Mouse (Mus musculus) midbrain, embryonic 12.5 days (tissue): ENCODE measurements around the gene Pde10a. TPM values are rescaled to one million over a fixed set of nuclear protein-coding genes. Genes with fewer than 3 reads are reported as not detected.

Source experiments
- ATAC-seq: fragments of 200-750 bp; cut with Nextera tagmentation; 2 replicates; pipeline ENCODE4 v1.8.0; 2017; ENCODE audit warnings: low read depth, moderate TSS enrichment, moderate library complexity; ENCODE audit not compliant: low FRiP score
- H3K27ac ChIP-seq: fragments of 300-500 bp; sonication (generic); replicated peaks from 2 replicates; pipeline ENCODE4 v1.5.1; 2016; ENCODE audit warnings: mild to moderate bottlenecking
- H3K27me3 ChIP-seq: fragments of 300-500 bp; sonication (generic); 2 replicates; pipeline ENCODE4 v1.6.1; 2016; ENCODE audit warnings: mild to moderate bottlenecking
- H3K36me3 ChIP-seq: fragments of 300-500 bp; sonication (generic); 2 replicates; pipeline ENCODE4 v1.6.1; 2016
- H3K4me1 ChIP-seq: fragments of 300-500 bp; sonication (generic); 2 replicates; pipeline ENCODE4 v1.6.1; 2016
- H3K4me2 ChIP-seq: fragments of 300-500 bp; sonication (generic); replicated peaks from 2 replicates; pipeline ENCODE4 v1.6.1; 2016; ENCODE audit warnings: mild to moderate bottlenecking, moderate library complexity
- H3K4me3 ChIP-seq: fragments of 300-500 bp; sonication (generic); 2 replicates; pipeline ENCODE4 v1.5.1; 2016; ENCODE audit warnings: mild to moderate bottlenecking
- H3K9ac ChIP-seq: fragments of 300-500 bp; sonication (generic); replicated peaks from 2 replicates; pipeline ENCODE4 v1.6.1; 2016; ENCODE audit warnings: mild to moderate bottlenecking, moderate library complexity
- H3K9me3 ChIP-seq: fragments of 300-500 bp; sonication (generic); 2 replicates; pipeline ENCODE4 v1.6.1; 2016; ENCODE audit warnings: mild to moderate bottlenecking
- WGBS: fragments of 180-500 bp; shearing (Covaris S2); methylation state at CpG from one replicate; pipeline ENCODE4 v1.1.7; 2016; 5-methylcytosine and 5-hydroxymethylcytosine counted together
- polyA plus RNA-seq: library from polyadenylated mRNA; unstranded; fragments of >200 nt; fragmentation: Nextera tagmentation; extraction: Ambion mirVana; gene quantifications from 2 replicates; pipeline ENCODE4 v1.2.1, GENCODE M21; 2016

Gene Pde10a
- polyA plus RNA-seq, 1 experiment from 2014 or later, result 9.9 TPM

DNA sequence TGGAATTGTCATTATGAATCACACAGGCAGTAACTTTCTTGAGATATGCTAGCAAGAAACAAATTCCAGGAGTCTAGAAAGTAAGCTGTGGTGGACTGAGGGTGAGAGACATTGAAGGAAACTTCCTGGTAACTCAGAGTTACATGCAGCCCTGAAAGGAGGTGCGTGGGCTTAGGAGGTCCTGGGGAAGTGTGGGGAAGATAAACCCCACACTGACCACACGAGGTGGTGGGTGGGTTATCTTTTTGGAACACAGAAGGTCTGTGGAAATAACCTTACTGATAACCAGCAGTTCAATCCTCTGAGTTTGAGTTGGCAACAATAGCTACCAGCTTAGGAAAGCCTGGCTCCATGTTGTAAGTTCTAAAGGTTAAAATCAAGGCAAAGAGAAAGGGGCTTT lies 272.5 kb downstream of the Pde10a start:
- H3K9ac ChIP-seq, result no peak overlapping the region
- no peaks in the 10 kb centered on the region for H3K36me3 ChIP-seq
- no peak for ATAC-seq
- no peak overlapping the region for H3K27ac ChIP-seq
- H3K4me2 ChIP-seq, result no peak overlapping the region
- peaks cover 41% of the 10 kb centered on the region for H3K27me3 ChIP-seq
- H3K4me3 ChIP-seq, result no peak overlapping the region
- H3K9me3 ChIP-seq, result no peaks in the 10 kb centered on the region
- WGBS, result 19% methylated on average over 2 of the region's 2 CpGs
- peaks cover 14% of the 10 kb centered on the region for H3K4me1 ChIP-seq

DNA sequence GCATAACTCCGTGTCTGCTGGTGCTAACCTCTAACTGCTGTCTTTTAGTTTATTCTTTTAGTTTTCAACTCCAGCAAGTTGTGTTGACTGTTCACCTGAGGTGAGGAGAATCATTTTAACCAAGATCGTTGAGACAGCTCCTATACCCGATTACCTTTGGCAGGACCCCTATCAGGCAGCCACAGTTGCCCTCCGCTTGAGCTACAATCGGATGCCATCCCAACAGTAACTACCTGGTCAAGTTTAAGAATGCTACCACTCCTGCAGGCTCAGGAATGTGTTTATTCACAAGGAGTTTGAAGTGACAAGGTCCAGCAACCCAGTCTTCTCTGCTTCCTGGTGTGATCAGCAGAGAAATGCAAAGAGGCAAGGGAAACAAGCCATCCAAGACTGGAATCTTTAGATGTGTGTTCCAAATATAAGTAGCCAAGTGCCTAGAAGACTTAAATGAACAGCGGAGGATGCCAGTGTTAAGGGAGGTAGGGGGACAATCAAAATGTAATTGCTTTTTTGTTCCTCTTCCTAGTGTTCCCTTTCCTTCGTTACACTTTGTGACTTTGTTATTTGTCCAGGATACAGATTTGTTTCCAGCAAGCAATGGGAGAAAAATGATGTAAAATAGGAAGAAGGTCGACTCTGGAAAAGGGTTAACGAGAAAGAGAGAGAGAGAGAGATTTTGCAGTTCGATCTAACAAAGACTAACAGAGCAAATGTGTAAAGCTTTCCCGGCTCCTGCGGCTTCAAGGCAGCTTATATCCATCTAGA lies 273.5 kb downstream of the Pde10a start:
- no peak for ATAC-seq
- Histone ChIP-seq H3K4me3 (no peak overlapping the region), H3K36me3 (no peaks in the 10 kb centered on the region), H3K4me1 (peaks cover 23% of the 10 kb centered on the region), H3K27ac (no peak overlapping the region), H3K4me2 (0 out of 2 replicates have a peak overlapping the region, but pooled peaks have one; percentile 75), H3K9ac (no peak overlapping the region), H3K27me3 (peaks cover 46% of the 10 kb centered on the region), H3K9me3 (no peaks in the 10 kb centered on the region)
- WGBS, result 4% methylated on average over 12 of the region's 12 CpGs

DNA sequence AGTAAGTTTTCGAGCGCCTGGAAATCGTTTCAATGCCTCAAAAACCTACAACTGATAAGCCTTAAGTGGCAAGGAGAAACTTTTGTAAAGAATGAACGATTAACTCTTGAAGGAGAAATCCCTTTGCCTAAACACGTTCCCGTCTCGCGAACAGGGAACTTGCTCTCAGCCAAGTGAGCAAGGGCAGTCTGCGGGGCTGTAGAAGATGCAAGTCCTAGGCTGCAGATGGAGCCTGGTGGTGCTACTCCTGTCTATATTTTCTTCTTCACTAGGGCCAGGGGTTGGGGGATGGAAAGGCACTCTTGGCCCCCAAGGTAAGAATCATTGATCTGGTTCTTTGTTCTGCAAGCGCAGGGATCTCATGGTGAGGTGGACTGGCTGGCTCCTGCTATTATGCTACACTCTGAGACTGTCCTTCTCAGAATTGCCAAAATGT lies 274.1 kb downstream of the Pde10a start:
- Histone ChIP-seq H3K27ac (no peak overlapping the region), H3K9ac (no peak overlapping the region), H3K36me3 (no peaks in the 10 kb centered on the region), H3K9me3 (no peaks in the 10 kb centered on the region), H3K4me2 (0 out of 2 replicates have a peak overlapping the region, but pooled peaks have one; percentile 75), H3K4me3 (no peak overlapping the region), H3K27me3 (peaks cover 52% of the 10 kb centered on the region), H3K4me1 (peaks cover 28% of the 10 kb centered on the region)
- under 1% methylated on average over 10 of the region's 10 CpGs for WGBS
- ATAC-seq, result no peak

DNA sequence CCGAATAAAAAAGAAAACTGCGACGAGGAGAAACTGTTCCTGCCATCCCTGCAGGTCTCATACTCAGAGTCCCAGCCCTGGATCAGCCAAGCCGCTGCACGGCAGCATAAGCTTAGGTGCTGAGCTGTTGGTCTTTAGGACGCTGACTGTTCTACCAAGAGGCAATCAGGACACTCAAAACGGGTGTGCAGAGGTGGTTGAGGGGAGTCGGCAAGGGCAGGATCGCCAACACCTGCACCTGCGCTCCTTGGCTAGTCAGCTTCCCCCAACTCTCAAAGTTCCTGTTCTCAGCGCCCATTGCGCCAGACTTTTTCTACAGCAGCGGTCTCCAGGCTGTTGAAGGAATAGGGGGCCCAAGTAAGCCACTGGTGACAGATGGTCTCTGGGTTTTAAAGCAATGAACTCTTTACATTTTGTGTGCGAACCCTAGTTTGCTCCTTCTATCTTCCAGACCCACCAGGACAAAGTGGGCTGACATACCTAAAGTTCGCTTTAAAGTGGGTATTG lies 274.8 kb downstream of the Pde10a start:
- no peak for ATAC-seq
- 0 out of 2 replicates have a peak overlapping the region, but pooled peaks have one; percentile 28 for H3K9ac ChIP-seq
- no peaks in the 10 kb centered on the region for H3K9me3 ChIP-seq
- H3K36me3 ChIP-seq, result no peaks in the 10 kb centered on the region
- peaks cover 34% of the 10 kb centered on the region for H3K4me1 ChIP-seq
- H3K27ac ChIP-seq, result no peak overlapping the region
- peak overlapping the region; percentile 72 for H3K4me3 ChIP-seq
- WGBS, result 2% methylated on average over 15 of the region's 15 CpGs
- H3K27me3 ChIP-seq, result peaks cover 54% of the 10 kb centered on the region
- H3K4me2 ChIP-seq, result peak overlapping the region; percentile 75

DNA sequence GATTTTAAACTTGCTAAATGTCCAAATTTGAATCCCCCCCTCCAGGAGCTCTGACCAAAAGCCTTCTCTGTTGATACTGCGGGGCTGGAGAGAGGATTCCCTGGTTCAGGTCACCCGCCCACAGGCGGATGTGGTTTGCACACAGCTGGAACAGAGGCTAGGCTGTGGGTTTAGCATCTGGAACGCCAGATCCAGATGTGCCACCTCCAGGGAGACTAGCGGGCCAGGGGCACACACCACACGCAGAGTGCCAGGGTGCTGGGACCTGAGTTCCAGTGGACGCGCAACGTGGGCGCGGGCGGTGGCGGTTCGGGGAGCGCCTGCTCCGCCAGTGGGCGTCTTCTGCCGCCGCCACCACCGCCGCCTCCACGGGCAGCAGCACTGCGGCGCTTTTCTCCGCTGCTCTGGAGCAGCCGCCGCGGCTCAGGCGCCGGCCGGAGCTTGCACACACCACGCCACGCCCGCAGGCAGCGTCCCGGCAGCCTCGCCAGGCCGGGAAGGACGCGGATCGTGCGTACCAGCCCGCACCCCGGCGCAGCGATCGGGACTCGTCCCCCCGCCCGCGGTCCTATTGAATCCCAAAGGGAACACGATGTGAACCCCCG lies 275.4 kb downstream of the Pde10a start:
- Histone ChIP-seq H3K27me3 (peaks cover 50% of the 10 kb centered on the region), H3K9ac (peak overlapping the region; percentile 89), H3K36me3 (no peaks in the 10 kb centered on the region), H3K27ac (peak overlapping the region; percentile 91), H3K4me1 (peaks cover 36% of the 10 kb centered on the region), H3K4me3 (peak overlapping the region; percentile 72), H3K4me2 (peak overlapping the region; percentile 75), H3K9me3 (no peaks in the 10 kb centered on the region)
- WGBS, result under 1% methylated on average over 50 of the region's 53 CpGs
- peak; percentile 63 for ATAC-seq

DNA sequence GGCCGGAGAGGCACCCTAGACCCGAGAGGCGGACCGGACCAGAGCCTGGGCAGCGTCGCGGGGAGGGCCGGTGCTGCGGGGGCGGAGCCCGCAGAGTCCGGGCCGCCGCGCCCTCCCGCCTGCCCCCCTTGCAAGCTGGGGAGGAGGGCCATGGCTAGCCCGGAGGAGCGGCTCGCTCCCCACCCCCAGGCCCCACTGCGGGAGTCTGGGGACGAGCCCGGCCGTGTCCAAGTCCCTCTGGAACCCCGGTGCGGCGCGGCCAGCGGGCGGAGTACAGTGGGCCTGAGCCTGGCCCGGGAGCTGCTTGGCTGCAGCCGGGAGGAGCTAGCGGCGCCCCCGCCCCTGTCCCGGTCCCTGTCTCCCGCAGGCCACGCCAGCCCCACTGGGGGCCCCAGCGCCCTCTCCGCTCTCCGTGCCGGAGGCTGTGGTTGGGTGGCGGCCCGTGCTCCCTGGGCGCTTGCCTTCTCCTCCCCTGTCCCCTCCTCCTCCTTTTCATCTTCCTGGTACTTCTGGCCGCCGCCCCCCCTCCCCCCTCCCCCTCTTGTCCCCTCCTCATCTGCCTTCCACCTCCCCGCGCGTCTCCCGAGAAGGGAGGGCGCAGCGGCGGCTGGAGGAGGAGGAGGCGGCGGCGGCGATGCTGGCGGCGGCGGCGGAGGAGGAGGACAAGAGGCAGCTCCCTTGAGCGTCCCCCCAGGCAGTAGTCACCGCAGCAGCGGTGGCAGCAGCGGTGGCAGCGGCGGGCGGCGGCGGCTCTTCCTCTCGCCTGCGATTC lies 276.1 kb downstream of the Pde10a start:
- Histone ChIP-seq H3K9me3 (no peaks in the 10 kb centered on the region), H3K9ac (peak overlapping the region; percentile 89), H3K27me3 (peaks cover 50% of the 10 kb centered on the region), H3K4me1 (peaks cover 36% of the 10 kb centered on the region), H3K36me3 (no peaks in the 10 kb centered on the region), H3K4me2 (peak overlapping the region; percentile 75), H3K4me3 (peak overlapping the region; percentile 72), H3K27ac (peak overlapping the region; percentile 91)
- under 1% methylated on average over 37 of the region's 72 CpGs for WGBS
- peak; percentile 88 for ATAC-seq

DNA sequence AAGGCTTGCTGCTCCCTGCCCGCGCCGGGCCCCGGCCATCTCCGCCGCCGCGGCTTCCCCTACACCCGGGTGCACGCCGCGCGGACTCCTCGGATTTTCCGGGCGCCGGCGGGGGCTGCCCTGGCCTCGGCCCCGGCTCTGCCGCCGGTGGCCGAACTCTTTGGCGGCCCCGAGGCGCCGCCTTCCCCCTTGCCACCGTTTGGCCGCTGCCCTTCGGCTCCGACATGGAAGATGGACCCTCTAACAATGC lies 276.6 kb downstream of the Pde10a start:
- Histone ChIP-seq H3K4me3 (peak overlapping the region; percentile 72), H3K9ac (peak overlapping the region; percentile 89), H3K27me3 (peaks cover 50% of the 10 kb centered on the region), H3K4me2 (peak overlapping the region; percentile 75), H3K27ac (peak overlapping the region; percentile 91), H3K9me3 (no peaks in the 10 kb centered on the region), H3K4me1 (peaks cover 36% of the 10 kb centered on the region), H3K36me3 (no peaks in the 10 kb centered on the region)
- ATAC-seq, result peak; percentile 7; the same call in 1 of the 2 replicates
- 0% methylated on average over 30 of the region's 31 CpGs for WGBS

DNA sequence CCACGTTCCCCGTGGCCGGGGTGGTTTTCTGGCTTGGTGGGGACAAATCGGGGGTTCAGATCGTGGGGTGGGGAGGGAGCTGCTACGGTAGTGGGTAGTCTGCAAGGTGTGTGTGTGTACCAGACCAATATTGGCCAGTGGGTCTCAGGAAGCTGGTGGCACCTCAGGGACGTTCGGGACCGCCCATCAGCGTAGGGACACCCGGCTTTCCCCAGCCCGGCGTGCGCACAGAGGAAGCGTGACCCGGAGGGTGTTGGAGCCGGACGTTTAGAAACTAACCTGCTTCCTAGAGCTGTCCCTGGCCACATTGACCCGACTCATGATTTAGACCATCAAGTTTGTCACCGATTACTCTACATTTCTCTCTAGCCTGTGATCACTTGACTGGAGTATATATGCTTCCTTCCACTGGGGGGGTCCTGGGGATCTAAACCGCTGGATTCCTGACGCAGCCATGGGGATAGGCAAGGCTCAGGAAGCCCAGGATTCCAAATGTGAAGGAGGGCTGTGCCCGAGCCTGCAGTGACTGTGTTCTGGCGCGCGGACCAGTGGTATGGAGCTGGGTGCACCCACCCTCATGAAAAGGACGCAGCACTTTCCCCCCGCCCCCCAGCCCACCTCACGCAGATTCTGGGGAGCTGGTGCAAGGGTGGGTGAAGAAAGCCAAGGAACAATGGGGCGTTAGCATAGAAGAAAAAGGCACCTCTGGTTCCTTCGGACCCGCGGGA lies 277.2 kb downstream of the Pde10a start:
- Histone ChIP-seq H3K27me3 (peaks cover 50% of the 10 kb centered on the region), H3K4me2 (peak overlapping the region; percentile 75), H3K36me3 (no peaks in the 10 kb centered on the region), H3K9ac (peak overlapping the region; percentile 89), H3K4me3 (peak overlapping the region; percentile 72), H3K9me3 (no peaks in the 10 kb centered on the region), H3K4me1 (peaks cover 36% of the 10 kb centered on the region), H3K27ac (peak overlapping the region; percentile 91)
- under 1% methylated on average over 33 of the region's 33 CpGs for WGBS
- ATAC-seq, result peak; percentile 44

DNA sequence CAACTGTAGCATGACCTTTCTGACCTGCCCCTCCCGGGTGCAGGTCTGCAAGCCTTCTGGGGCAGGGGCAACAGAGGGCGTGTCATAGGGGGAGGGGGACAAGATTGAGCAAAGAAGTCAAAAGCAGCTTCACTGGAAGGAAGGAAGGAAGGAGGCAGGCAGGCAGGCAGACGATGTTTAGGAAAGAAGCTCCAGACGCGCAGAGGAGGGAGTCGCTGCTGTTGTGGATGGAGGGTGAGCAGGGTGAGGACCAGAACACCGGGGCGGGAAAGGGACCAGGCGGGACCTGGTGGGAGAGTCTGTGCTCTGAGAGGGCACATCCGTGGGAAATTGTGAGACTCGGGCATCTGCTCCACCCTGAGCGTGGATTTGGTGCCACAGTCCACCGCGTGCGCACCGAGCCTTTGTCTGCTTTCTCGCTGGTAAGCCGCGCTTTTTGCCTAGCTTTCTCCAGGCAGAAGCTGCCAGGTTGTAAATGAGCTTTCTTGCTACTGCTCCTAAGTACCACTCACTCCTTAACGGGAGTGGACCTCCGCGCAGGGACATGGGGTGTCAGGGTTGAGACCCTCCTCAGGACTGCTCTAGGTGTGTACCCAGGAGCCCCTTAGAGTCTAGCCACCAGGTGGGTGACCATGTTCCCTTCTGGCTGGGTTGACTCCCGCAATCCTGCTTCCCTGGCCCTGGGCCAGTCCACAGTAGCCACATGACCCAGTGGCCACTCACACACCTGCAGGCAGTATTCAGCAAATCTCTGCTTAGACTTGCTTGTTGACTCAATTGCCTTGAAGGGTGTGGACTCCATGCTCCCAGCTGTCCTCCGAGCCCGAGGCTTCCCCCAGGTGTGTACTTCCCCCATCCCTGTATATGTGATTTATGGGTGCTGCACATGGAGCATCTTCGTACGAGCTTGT lies 278.0 kb downstream of the Pde10a start:
- Histone ChIP-seq H3K27ac (peak overlapping the region; percentile 91), H3K36me3 (no peaks in the 10 kb centered on the region), H3K27me3 (peaks cover 49% of the 10 kb centered on the region), H3K4me1 (peaks cover 36% of the 10 kb centered on the region), H3K9me3 (no peaks in the 10 kb centered on the region), H3K4me3 (peak overlapping the region; percentile 72), H3K9ac (peak overlapping the region; percentile 89), H3K4me2 (peak overlapping the region; percentile 75)
- ATAC-seq, result no peak
- 8% methylated on average over 27 of the region's 27 CpGs for WGBS

DNA sequence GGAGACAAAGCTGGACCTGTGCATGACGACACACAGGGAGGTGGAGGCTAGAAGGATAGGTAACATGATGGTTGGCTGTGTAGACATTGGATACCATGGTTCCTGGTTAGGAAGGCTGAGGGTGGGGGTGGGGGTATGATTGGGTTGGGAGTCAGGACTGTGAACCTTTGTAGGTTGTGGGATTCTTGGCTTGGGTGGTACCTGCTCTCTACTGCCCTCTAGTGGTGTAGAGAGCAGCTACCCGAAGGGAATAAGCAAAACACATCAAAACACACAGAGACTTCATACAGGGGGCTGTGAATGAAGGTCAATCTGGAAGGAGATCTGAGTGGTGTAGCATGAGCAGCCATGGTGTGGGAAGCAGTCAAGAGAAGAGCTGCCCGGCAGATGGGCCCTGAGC lies 282.2 kb downstream of the Pde10a start:
- H3K27me3 ChIP-seq, result peaks cover 22% of the 10 kb centered on the region
- ATAC-seq, result no peak
- 47% methylated on average over 3 of the region's 3 CpGs for WGBS
- H3K36me3 ChIP-seq, result no peaks in the 10 kb centered on the region
- peaks cover 35% of the 10 kb centered on the region for H3K4me1 ChIP-seq
- H3K9me3 ChIP-seq, result no peaks in the 10 kb centered on the region
- H3K4me3 ChIP-seq, result no peak overlapping the region
- no peak overlapping the region for H3K27ac ChIP-seq
- H3K9ac ChIP-seq, result no peak overlapping the region
- H3K4me2 ChIP-seq, result no peak overlapping the region

DNA sequence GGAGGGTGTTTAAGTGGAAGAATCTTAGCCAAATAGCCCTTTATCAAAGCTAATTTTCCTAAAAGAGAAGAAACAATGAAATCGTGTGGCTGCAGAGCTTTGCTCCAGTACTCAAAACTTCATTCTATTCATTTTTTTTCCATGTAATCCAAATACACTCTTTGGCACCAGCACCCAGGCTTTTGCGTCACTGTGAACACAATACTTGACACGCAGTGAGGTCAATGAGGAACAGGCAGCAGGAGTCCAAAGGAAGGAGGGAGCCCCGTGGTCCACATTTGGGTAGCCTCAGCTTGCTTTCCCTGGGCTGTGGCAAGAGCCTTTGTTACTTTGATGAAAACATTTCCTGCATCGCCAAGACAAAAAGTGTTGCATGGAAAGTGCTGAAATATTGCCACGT lies 284.6 kb downstream of the Pde10a start:
- H3K4me1 ChIP-seq, result peaks cover 16% of the 10 kb centered on the region
- no peak overlapping the region for H3K27ac ChIP-seq
- ATAC-seq, result no peak
- H3K27me3 ChIP-seq, result 0 out of 2 replicates have a peak, but pooled peaks cover 6% of the 10 kb centered on the region
- H3K9ac ChIP-seq, result no peak overlapping the region
- 64% methylated on average over 6 of the region's 6 CpGs for WGBS
- H3K9me3 ChIP-seq, result no peaks in the 10 kb centered on the region
- H3K4me2 ChIP-seq, result no peak overlapping the region
- H3K4me3 ChIP-seq, result no peak overlapping the region
- H3K36me3 ChIP-seq, result no peaks in the 10 kb centered on the region
